Mouse (Mus musculus): ENCODE data around the gene Rrm1.
A peak's percentile ranks its signal among the peaks of the same experiment; 100 is the strongest.
"Not testable (repeated sequence)": the region's sequence is repeated elsewhere in the genome, so short reads cannot be mapped to it uniquely, and the experiment has no call there.

Gene Rrm1

DNA sequence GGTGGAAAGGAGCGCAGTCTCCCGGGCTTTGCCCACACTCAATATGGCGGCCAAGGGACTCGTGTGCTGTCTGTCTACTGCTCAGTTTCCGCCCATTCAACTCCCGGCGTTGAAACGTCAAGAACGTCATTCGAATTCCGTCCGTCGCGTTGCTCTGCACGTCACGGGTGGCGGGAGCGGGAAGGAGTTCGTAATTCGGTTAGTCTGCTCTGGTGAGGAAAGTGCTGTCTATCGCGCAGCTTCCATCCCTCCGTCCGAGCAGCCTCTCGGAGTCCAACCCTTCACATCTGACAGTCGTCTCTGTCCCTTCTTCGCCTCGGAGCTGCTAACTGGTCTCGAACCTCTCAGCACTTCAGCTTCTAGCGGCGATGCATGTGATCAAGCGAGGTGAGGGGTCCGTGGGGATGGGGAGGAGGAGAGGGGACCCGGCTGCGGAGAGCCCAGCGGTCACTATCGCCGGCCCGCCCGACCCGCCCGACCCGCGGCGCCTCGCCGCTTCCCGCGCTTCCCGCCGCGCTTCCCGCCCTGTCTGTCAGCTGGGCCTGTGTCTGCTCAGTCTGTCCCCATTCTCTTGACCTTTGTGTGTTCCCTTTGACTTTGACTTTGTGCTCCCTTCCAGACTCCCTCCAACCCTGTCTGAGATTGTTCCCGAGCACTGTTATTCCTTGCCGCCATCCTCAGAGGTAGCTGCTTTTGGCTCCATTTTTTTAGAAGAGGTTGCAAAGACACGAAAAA, at the start of gene Rrm1:
Gene Rrm1 (plus strand): TSS at position 39 of the 735 bp plus-strand sequence.
- DNase-seq, result peak; percentile 93 to 97

- DNase-seq, result no peak
Observed at GRCm38 (mm10) chr7:102393898-102394297, 47.6 kb upstream of the Rrm1 start.

- DNase-seq, result no peak
Observed at GRCm38 (mm10) chr7:102395894-102396293, 45.6 kb upstream of the Rrm1 start.

GRCm38 (mm10) chr7:102396331-102396730, 45.2 kb upstream of the Rrm1 start:
- no peak for DNase-seq

- no peak for DNase-seq
Observed at GRCm38 (mm10) chr7:102399180-102399731, 42.2 kb upstream of the Rrm1 start.

DNA sequence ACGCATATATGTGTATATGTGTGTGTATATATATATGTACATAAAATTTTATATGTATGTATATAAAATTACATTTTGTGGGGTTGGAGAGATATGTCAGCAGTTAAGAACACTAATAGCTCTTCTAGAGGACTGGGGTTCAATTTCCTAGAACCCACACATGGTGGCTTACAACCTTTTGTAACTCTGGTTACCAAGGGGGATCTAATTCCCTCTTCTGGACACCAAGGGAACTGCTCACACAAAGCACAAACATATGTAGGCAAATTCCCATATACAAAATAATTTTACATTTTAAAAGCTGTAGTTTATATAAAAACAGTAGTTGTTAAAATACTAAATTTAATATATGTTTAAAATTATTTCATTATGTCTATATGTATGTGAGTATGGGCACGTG, 37.4 kb upstream of the Rrm1 start:
- DNase-seq, result no peak

GRCm38 (mm10) chr7:102407440-102407839, 34.1 kb upstream of the Rrm1 start:
- no peak for DNase-seq

GRCm38 (mm10) chr7:102415272-102415671, 26.2 kb upstream of the Rrm1 start:
- not testable (repeated sequence) for DNase-seq

DNA sequence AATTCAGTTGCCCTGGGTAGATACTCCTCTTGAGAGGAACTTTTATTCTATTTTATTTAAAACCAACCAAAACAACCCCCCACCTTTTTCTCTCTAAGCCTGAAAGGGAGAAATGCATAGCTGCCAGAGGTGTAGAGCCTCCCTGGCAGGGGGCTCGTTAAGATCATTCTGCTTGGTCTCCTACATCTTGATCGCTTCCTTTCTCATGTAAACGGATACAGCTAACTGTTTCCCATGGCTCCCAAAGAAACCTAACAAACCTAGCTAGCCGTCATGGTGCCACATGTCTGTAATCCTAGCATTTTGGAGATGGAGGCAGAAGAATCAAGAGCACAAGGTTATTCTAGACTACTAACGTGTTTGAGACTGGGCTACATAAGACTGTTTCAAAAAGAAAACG, 25.7 kb upstream of the Rrm1 start:
- no peak for DNase-seq

DNA sequence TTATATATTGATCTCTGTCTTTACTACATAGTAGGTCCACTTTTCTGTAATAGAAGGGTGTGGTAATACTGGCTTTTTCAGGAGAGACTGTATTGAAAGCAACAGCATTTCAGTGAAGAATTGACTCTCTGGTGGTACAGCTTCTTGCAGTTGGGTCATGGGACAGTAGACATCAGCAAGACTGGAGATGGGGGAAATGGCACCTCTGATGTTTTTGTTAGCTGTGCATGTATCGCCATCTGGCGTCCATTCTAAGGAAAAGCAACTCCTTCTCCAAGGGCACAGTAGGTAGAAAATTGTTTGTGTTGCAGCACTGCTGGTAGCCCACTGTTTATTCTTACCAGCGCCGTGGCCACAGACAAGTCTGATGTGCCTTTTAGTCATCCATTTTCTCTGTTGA, 24.1 kb upstream of the Rrm1 start:
- DNase-seq, result peak in 1 of 2 experiments; percentile 25

DNA sequence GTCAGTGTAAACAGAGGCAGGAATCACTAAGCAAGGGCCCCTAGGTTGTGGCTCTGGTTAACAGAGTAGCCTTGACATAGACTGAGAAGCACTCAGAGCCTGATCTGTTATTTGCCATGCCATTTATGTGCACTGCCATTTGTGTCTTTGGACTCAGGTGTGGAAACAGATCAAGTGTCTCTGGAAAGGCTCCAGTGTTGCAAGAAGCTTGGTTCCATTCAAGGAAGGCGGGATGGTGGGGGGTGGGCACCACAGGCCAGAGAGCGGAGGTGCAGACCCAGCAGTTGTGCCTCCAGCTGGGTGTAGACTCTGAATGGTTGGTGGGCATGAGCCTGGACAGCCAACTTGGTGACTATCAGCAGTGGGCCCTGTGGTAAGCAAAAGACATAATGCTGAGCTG, 19.5 kb upstream of the Rrm1 start:
- no peak for DNase-seq

GRCm38 (mm10) chr7:102425933-102426685, 15.4 kb upstream of the Rrm1 start:
- no peak for DNase-seq

GRCm38 (mm10) chr7:102434344-102434743, 7.2 kb upstream of the Rrm1 start:
- no peak for DNase-seq

DNA sequence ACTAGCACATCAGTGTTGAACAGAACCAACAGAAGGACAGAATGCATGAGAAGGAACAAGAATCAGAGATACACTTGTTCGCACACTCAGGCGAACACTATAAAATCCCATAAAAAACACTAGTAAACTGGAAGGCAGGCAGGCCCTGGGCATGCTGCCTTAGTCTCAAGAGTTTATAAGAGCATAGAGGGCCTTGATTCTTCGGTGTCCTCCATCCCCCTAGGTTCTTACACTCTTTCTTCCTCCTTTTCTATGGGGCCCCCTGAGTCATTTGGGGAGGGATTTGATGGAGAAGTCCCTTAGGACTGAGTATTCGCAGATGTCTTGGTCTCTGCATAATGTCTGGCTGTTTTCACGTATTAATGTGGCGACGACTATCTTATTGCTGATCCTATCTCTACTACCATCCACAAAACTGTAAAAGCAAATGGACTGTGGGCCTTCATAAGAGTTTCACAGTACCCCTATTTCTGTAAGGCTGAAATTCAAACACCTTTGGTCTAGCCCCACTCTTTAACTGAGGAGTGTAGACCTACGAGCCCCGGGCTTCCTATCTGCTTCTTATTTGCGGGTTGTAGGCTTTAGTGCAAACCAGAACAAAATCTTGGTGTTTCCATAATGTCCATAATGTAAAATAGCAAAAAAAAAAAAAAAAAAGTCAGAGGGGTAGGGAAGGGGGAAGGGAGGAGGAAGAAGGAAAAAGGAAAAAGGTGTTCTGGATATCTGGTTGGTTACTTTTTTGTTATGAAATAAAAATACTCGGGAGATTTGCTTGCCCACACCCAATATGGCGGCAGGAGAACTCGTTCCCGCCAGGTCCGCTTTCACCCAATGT, 456 bp upstream of the Rrm1 start:
- no peak for DNase-seq

- DNase-seq, result no peak
Observed at GRCm38 (mm10) chr7:102442432-102442831, 937 bp downstream of the Rrm1 start.

GRCm38 (mm10) chr7:102444301-102444700, 2.8 kb downstream of the Rrm1 start:
- no peak for DNase-seq

GRCm38 (mm10) chr7:102446438-102446837, 4.9 kb downstream of the Rrm1 start:
- DNase-seq, result no peak

DNA sequence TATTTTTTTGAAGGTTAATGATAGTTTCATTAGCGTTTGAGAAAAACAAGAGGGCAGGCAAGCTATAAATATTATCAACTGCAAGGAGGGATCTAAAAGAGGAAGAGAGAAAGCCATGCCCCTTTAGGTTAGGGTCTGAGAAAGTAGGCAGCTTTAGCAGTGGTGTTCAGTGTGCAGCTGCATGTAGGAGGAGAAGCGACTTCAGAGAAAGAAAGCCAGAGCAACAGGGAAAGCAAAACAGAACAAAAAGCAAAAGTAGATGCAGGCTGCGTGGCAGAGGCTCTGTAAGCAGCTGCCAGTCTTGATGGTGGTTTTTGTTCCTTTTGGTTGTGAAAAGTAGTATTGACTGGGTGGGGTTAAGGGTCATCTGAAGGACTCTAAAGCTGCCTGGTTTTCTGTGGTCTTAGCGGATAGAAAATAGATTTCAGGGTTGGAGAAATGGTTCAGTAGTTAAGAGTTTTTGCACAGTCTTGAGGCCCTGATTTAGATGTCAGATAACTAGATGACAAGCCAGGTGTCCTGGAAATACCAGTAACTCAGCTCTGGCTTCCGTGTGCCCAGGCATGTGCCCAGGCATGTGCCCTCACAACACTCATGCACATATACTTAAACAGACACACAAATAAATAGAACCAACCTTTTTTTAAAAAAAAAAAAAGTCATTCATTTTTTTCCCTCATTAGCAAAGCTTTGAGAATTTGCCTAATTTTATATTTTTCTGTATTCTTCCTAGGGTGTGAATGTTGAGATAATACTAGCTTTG, 17.3 kb downstream of the Rrm1 start:
- no peak for DNase-seq

DNA sequence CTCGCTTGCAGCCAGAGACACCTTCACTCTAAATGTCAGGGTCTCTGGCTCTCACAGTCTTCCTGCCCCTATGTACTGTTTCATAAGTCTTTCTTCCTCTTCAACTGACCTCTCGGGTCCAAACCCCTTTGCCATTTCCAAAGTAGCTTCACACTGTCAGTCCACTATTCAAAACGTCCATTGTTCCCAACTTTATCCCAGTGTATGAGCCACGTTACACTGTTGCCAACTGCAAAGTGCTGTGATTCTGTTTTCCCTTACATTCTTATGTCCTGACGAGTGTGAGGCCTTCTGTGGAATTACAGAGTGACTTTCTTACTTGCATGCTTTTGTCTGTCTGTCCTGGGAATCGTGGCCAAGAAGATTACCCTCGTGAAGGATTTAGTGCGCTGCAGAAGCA, 26.1 kb downstream of the Rrm1 start:
- no peak for DNase-seq

DNA sequence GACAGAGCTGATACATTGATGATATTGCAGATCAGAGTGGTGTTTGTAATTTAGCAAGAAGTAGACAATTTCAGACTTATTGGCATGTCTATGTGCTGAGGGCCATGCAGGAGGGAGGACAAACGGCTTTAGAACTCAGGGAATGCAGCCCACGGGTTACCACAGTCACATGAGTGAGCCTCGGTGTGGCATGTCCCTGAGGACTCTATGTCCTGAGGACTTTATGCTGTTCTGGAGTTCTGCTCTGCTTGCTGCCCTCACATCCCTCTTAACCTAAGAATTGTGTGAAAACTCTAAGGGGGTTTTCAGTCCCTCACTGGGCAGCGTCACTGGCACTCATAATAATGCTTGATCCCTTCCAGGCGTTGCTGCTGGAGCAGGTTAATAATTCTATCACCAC, 31.2 kb downstream of the Rrm1 start:
- DNase-seq, result no peak

DNA sequence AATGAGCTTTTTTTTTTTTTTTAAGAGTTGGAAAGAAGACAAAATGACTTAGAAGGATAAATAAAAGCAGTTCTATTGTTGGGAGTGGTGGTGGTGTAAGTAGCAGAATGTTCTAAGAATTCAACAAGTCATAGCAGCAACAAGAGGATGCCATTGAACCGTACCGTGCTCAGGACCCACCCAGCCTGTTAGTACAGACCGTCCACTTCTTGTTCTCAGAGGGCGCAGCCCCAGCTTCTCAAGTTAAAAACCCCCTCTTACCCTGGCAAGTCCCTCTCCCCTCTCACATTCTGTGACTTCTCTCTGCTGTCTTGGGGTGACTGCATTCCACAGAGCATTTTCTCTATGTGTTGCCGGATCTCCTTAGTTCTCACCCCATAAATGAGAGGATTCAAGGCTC, 35.1 kb downstream of the Rrm1 start:
- DNase-seq, result no peak

GRCm38 (mm10) chr7:102477377-102477776, 35.9 kb downstream of the Rrm1 start:
- DNase-seq, result no peak

Measured in kidney, postnatal 25 days (tissue).